Mouse (Mus musculus): ENCODE results near the gene Spop. TPM values are rescaled to one million over a fixed set of nuclear protein-coding genes. Genes with fewer than 3 reads are reported as not detected.
A peak's percentile ranks its signal among the peaks of the same experiment; 100 is the strongest.

Spop gene
- polyA plus RNA-seq, 1 experiment = 3.0 TPM

- H3K36me3 ChIP-seq (ENCODE audit: control insufficient read depth) = no peaks in the 10 kb centered on the region
- no peak overlapping the region for H3K4me3 ChIP-seq (replicated peaks)
- H3K27me3 ChIP-seq (ENCODE audit: control insufficient read depth) = peaks cover 27% of the 10 kb centered on the region
- no peak for TF ChIP-seq TAL1 (IDR thresholded peaks at IDR 0.05; ENCODE audit: low read length)
- no peak for TF ChIP-seq GATA1 (IDR thresholded peaks at IDR 0.05; ENCODE audit: low read length)
- peaks cover 3% of the 10 kb centered on the region; the same call in 1 of the 2 replicates for H3K9me3 ChIP-seq (ENCODE audit: control insufficient read depth, low read length)
- H3K4me1 ChIP-seq (ENCODE audit: control insufficient read depth) = peaks cover 8% of the 10 kb centered on the region
Observed at GRCm38 (mm10) chr11:95409450-95410112, 4.3 kb upstream of the Spop start.

- Histone ChIP-seq H3K9me3 (ENCODE audit: control insufficient read depth, low read length) (peaks cover 3% of the 10 kb centered on the region; the same call in 1 of the 2 replicates), H3K36me3 (ENCODE audit: control insufficient read depth) (peaks cover 4% of the 10 kb centered on the region), H3K4me3 (replicated peaks) (no peak overlapping the region), H3K4me1 (ENCODE audit: control insufficient read depth) (peaks cover 27% of the 10 kb centered on the region), H3K27me3 (ENCODE audit: control insufficient read depth) (peaks cover 27% of the 10 kb centered on the region)
- no peak for TF ChIP-seq GATA1 (IDR thresholded peaks at IDR 0.05; ENCODE audit: low read length)
- TF ChIP-seq TAL1 (IDR thresholded peaks at IDR 0.05; ENCODE audit: low read length) = no peak
Observed at GRCm38 (mm10) chr11:95411453-95412013, 2.3 kb upstream of the Spop start.

GRCm38 (mm10) chr11:95412615-95413014 is 1.3 kb upstream of the Spop start:
- TF ChIP-seq TAL1 (IDR thresholded peaks at IDR 0.05; ENCODE audit: low read length) = no peak
- no peak for TF ChIP-seq GATA1 (IDR thresholded peaks at IDR 0.05; ENCODE audit: low read length)
- peaks cover 3% of the 10 kb centered on the region; the same call in 1 of the 2 replicates for H3K9me3 ChIP-seq (ENCODE audit: control insufficient read depth, low read length)
- peaks cover 35% of the 10 kb centered on the region for H3K4me1 ChIP-seq (ENCODE audit: control insufficient read depth)

GRCm38 (mm10) chr11:95414536-95415161 is 769 bp downstream of the Spop start:
- peaks cover 36% of the 10 kb centered on the region for H3K4me1 ChIP-seq (ENCODE audit: control insufficient read depth)
- TF ChIP-seq TAL1 (IDR thresholded peaks at IDR 0.05; ENCODE audit: low read length) (no peak), GATA1 (IDR thresholded peaks at IDR 0.05; ENCODE audit: low read length) (no peak)
- peak overlapping the region; percentile 95 for H3K4me3 ChIP-seq (replicated peaks)
- peaks cover 3% of the 10 kb centered on the region; the same call in 1 of the 2 replicates for H3K9me3 ChIP-seq (ENCODE audit: control insufficient read depth, low read length)
- H3K27me3 ChIP-seq (ENCODE audit: control insufficient read depth) = peaks cover 23% of the 10 kb centered on the region
- H3K36me3 ChIP-seq (ENCODE audit: control insufficient read depth) = peaks cover 28% of the 10 kb centered on the region

More at GRCm38 (mm10) chr11:95412615-95413014, 1.3 kb upstream of the Spop start:
- Histone ChIP-seq H3K4me3 (replicated peaks) (no peak overlapping the region), H3K36me3 (ENCODE audit: control insufficient read depth) (peaks cover 10% of the 10 kb centered on the region), H3K27me3 (ENCODE audit: control insufficient read depth) (peaks cover 23% of the 10 kb centered on the region)

GRCm38 (mm10) chr11:95415931-95416330 is 2.1 kb downstream of the Spop start:
- Histone ChIP-seq H3K36me3 (ENCODE audit: control insufficient read depth) (peaks cover 32% of the 10 kb centered on the region), H3K27me3 (ENCODE audit: control insufficient read depth) (peaks cover 18% of the 10 kb centered on the region), H3K4me3 (replicated peaks) (peak overlapping the region; percentile 95), H3K4me1 (ENCODE audit: control insufficient read depth) (peaks cover 39% of the 10 kb centered on the region), H3K9me3 (ENCODE audit: control insufficient read depth, low read length) (peaks cover 3% of the 10 kb centered on the region; the same call in 1 of the 2 replicates)
- no peak for TF ChIP-seq TAL1 (IDR thresholded peaks at IDR 0.05; ENCODE audit: low read length)
- no peak for TF ChIP-seq GATA1 (IDR thresholded peaks at IDR 0.05; ENCODE audit: low read length)

GRCm38 (mm10) chr11:95417341-95417740 is 3.5 kb downstream of the Spop start:
- H3K4me3 ChIP-seq (replicated peaks) = no peak overlapping the region
- H3K27me3 ChIP-seq (ENCODE audit: control insufficient read depth) = peaks cover 7% of the 10 kb centered on the region
- TF ChIP-seq GATA1 (IDR thresholded peaks at IDR 0.05; ENCODE audit: low read length) (no peak), TAL1 (IDR thresholded peaks at IDR 0.05; ENCODE audit: low read length) (no peak)
- peaks cover 3% of the 10 kb centered on the region; the same call in 1 of the 2 replicates for H3K9me3 ChIP-seq (ENCODE audit: control insufficient read depth, low read length)
- peaks cover 41% of the 10 kb centered on the region for H3K4me1 ChIP-seq (ENCODE audit: control insufficient read depth)
- H3K36me3 ChIP-seq (ENCODE audit: control insufficient read depth) = peaks cover 36% of the 10 kb centered on the region

GRCm38 (mm10) chr11:95420880-95421435 is 7.1 kb downstream of the Spop start:
- no peak overlapping the region for H3K4me3 ChIP-seq (replicated peaks)
- peaks cover 19% of the 10 kb centered on the region for H3K4me1 ChIP-seq (ENCODE audit: control insufficient read depth)
- H3K36me3 ChIP-seq (ENCODE audit: control insufficient read depth) = peaks cover 38% of the 10 kb centered on the region

GRCm38 (mm10) chr11:95423505-95423904 is 9.6 kb downstream of the Spop start:
- Histone ChIP-seq H3K27me3 (ENCODE audit: control insufficient read depth) (no peaks in the 10 kb centered on the region), H3K4me1 (ENCODE audit: control insufficient read depth) (peaks cover 5% of the 10 kb centered on the region), H3K4me3 (replicated peaks) (no peak overlapping the region), H3K9me3 (ENCODE audit: control insufficient read depth, low read length) (no peaks in the 10 kb centered on the region), H3K36me3 (ENCODE audit: control insufficient read depth) (peaks cover 23% of the 10 kb centered on the region)
- TF ChIP-seq GATA1 (IDR thresholded peaks at IDR 0.05; ENCODE audit: low read length) (no peak), TAL1 (IDR thresholded peaks at IDR 0.05; ENCODE audit: low read length) (no peak)

More at GRCm38 (mm10) chr11:95420880-95421435, 7.1 kb downstream of the Spop start:
- no peaks in the 10 kb centered on the region for H3K27me3 ChIP-seq (ENCODE audit: control insufficient read depth)
- no peak for TF ChIP-seq GATA1 (IDR thresholded peaks at IDR 0.05; ENCODE audit: low read length)
- no peak for TF ChIP-seq TAL1 (IDR thresholded peaks at IDR 0.05; ENCODE audit: low read length)
- H3K9me3 ChIP-seq (ENCODE audit: control insufficient read depth, low read length) = no peaks in the 10 kb centered on the region

- H3K9me3 ChIP-seq (ENCODE audit: control insufficient read depth, low read length) = no peaks in the 10 kb centered on the region
- no peak overlapping the region for H3K4me3 ChIP-seq (replicated peaks)
- TF ChIP-seq GATA1 (IDR thresholded peaks at IDR 0.05; ENCODE audit: low read length) (no peak), TAL1 (IDR thresholded peaks at IDR 0.05; ENCODE audit: low read length) (no peak)
- H3K4me1 ChIP-seq (ENCODE audit: control insufficient read depth) = peaks cover 17% of the 10 kb centered on the region
- no peaks in the 10 kb centered on the region for H3K27me3 ChIP-seq (ENCODE audit: control insufficient read depth)
- H3K36me3 ChIP-seq (ENCODE audit: control insufficient read depth) = peaks cover 26% of the 10 kb centered on the region
Observed at GRCm38 (mm10) chr11:95431344-95431743, 17.5 kb downstream of the Spop start.

Measured in erythroblast, embryonic 14.5 days (primary cell).